8 mouse cellular contexts compared by ENCODE assay signal in the genomic region with DNA sequence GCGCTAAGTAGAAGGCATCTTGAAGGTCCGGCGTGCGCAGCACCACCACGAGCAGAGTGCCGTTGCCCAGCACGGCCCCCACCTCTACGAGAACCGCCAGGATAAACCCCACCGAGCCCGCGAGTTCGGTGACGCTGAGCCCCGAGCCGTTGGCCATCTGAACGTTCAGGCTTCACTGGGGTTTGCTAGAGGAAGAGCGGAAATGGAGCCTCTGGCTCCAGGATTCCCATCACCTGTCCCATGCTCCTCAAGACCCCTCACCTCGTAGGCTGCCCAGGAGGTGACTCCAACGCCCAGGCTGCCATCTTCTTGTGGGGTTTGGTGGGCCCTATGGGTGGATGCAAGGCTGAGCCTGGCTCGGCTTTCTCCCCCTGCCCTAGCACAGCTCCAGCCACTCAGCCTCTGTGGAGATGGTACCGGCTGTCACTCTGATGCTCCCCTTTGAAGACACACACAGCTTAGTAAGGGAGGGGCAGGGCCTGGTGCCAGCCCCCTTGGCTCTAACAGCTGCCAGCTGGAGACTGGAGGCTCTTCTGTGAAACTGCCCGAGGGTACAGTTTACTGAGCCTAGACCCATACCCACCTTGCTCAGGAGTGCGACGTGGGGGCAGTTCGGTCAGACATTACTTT. TPM values are rescaled to one million over a fixed set of nuclear protein-coding genes. Genes with fewer than 3 reads are reported as not detected.
DNase-seq lines count a peak whose midpoint lies in the region; ATAC-seq and TF ChIP-seq lines count a peak whose summit lies in the region.

Gene Gpr62 (minus strand): TSS at position 368 of the 630 bp plus-strand sequence.

- 0 out of 2 replicates have a peak, but pooled peaks cover 3% of the 10 kb centered on the region for H3K27me3 ChIP-seq in kidney, embryonic 16.5 days (ENCODE audit: insufficient read depth, low read length)
- peaks cover 5% of the 10 kb centered on the region; the same call in 1 of the 2 replicates for H3K27me3 ChIP-seq in embryonic facial prominence, embryonic 15.5 days
- H3K27me3 ChIP-seq in midbrain, postnatal 0 days (ENCODE audit: insufficient read depth, low read length) = no peaks in the 10 kb centered on the region

- H3K4me3 ChIP-seq in kidney, embryonic 16.5 days (ENCODE audit: low read length) = peak within 1 kb of the TSS; percentile 58
- peak within 1 kb of the TSS; percentile 75 for H3K4me3 ChIP-seq in brown adipose tissue, adult 24 weeks (ENCODE audit: insufficient read depth, low read depth, low read length)
- peak within 1 kb of the TSS; percentile 61 for H3K4me3 ChIP-seq in embryonic facial prominence, embryonic 15.5 days (replicated peaks)
- peak within 1 kb of the TSS; percentile 52 for H3K4me3 ChIP-seq in midbrain, postnatal 0 days (ENCODE audit: low read depth, low read length)

- no peaks in the 10 kb centered on the region for H3K9me3 ChIP-seq in kidney, embryonic 16.5 days (ENCODE audit: low read length)
- H3K9me3 ChIP-seq in embryonic facial prominence, embryonic 15.5 days (replicated peaks) = no peaks in the 10 kb centered on the region
- no peaks in the 10 kb centered on the region for H3K9me3 ChIP-seq in midbrain, postnatal 0 days (ENCODE audit: low read length)

- 28% methylated on average over 26 of the region's 26 CpGs for WGBS in kidney, embryonic 16.5 days
- WGBS in embryonic facial prominence, embryonic 15.5 days = 29% methylated on average over 26 of the region's 26 CpGs
- WGBS in midbrain, postnatal 0 days = 23% methylated on average over 26 of the region's 26 CpGs

- H3K27ac ChIP-seq in kidney, embryonic 16.5 days (ENCODE audit: low read length) = peak within 1 kb of the TSS; percentile 62
- no peak within 1 kb of the TSS for H3K27ac ChIP-seq in brown adipose tissue, adult 24 weeks (replicated peaks; ENCODE audit: low read depth, low read length)
- peak within 1 kb of the TSS; percentile 39; the same call in 1 of the 2 replicates for H3K27ac ChIP-seq in embryonic facial prominence, embryonic 15.5 days (replicated peaks)
- peak within 1 kb of the TSS; percentile 89 for H3K27ac ChIP-seq in midbrain, postnatal 0 days (ENCODE audit: low read depth, low read length)

- H3K4me1 ChIP-seq in kidney, embryonic 16.5 days (ENCODE audit: insufficient read depth, low read length) = peaks cover 18% of the 10 kb centered on the region
- no peaks in the 10 kb centered on the region; the same call in 1 of the 2 replicates for H3K4me1 ChIP-seq in brown adipose tissue, adult 24 weeks (ENCODE audit: control insufficient read depth, insufficient read depth, insufficient read length, low read length)
- H3K4me1 ChIP-seq in embryonic facial prominence, embryonic 15.5 days = peaks cover 27% of the 10 kb centered on the region
- H3K4me1 ChIP-seq in midbrain, postnatal 0 days (ENCODE audit: insufficient read depth, low read length) = no peaks in the 10 kb centered on the region; the same call in 1 of the 2 replicates

- peaks cover 21% of the 10 kb centered on the region; the same call in 1 of the 2 replicates for H3K36me3 ChIP-seq in kidney, embryonic 16.5 days (ENCODE audit: insufficient read depth, low read length)
- peaks cover 26% of the 10 kb centered on the region for H3K36me3 ChIP-seq in embryonic facial prominence, embryonic 15.5 days
- H3K36me3 ChIP-seq in midbrain, postnatal 0 days (ENCODE audit: insufficient read depth, low read length) = peaks cover 27% of the 10 kb centered on the region

- H3K4me2 ChIP-seq in kidney, embryonic 16.5 days (replicated peaks; ENCODE audit: low read depth, low read length) = peak within 1 kb of the TSS; percentile 97
- H3K4me2 ChIP-seq in embryonic facial prominence, embryonic 15.5 days (replicated peaks) = peak within 1 kb of the TSS; percentile 98
- peak within 1 kb of the TSS; percentile 94 for H3K4me2 ChIP-seq in midbrain, postnatal 0 days (ENCODE audit: low read depth, low read length, poor library complexity, severe bottlenecking)

- peak within 1 kb of the TSS; percentile 79 for H3K9ac ChIP-seq in kidney, embryonic 16.5 days (replicated peaks; ENCODE audit: low read length)
- H3K9ac ChIP-seq in embryonic facial prominence, embryonic 15.5 days = peak within 1 kb of the TSS; percentile 61
- peak within 1 kb of the TSS; percentile 89 for H3K9ac ChIP-seq in midbrain, postnatal 0 days (replicated peaks; ENCODE audit: low read length, poor library complexity, severe bottlenecking)

- no peak for DNase-seq in kidney, adult 9 months
- peak; percentile 91 for DNase-seq in layer of hippocampus, adult 9-11 months
- peak; percentile 88 for DNase-seq in midbrain, postnatal 0 days (ENCODE audit: low spot score)
- no peak for DNase-seq in thymus, adult 18-20 months
- DNase-seq in thymus, postnatal 10 days (ENCODE audit: low spot score in 2 of 2) = no peak

- TF ChIP-seq CTCF in midbrain, postnatal 0 days (IDR thresholded peaks at IDR 0.05) = no peak

- peak; percentile 4; the same call in 1 of the 2 replicates for ATAC-seq in kidney, embryonic 16.5 days (ENCODE audit: low FRiP score, low TSS enrichment)
- ATAC-seq in embryonic facial prominence, embryonic 15.5 days (ENCODE audit: insufficient number of reproducible peaks, low FRiP score, low TSS enrichment, low read depth) = peak; percentile 31; the same call in 1 of the 2 replicates
- peak; percentile 57 for ATAC-seq in midbrain, postnatal 0 days (ENCODE audit: low FRiP score)

RNA-seq across cellular contexts. Expression of gene Gpr62, which starts in this region (rescaled TPM):
- 0.31 and 0.41 TPM in 2 replicates for polyA plus RNA-seq in kidney, embryonic 16.5 days (2015; fragmentation: Nextera tagmentation; extraction: Ambion mirVana)
- polyA plus RNA-seq in brown adipose tissue, adult 24 weeks (2012; ENCODE audit: insufficient read depth, insufficient read length, missing spikeins) = not detected in 2 replicates
- 0.57 and 0.64 TPM in 2 replicates for polyA plus RNA-seq in embryonic facial prominence, embryonic 15.5 days (2015; fragmentation: Nextera tagmentation; extraction: Ambion mirVana)
- total RNA-seq in midbrain, postnatal 0 days (2014; rRNA removed) = 1.8 and 2.2 TPM in 2 replicates
- 2.9 and 3.1 TPM in 2 replicates for polyA plus RNA-seq in midbrain, postnatal 0 days (2015; fragmentation: Nextera tagmentation; extraction: Ambion mirVana)

Comparison
In these comparisons a context has a peak if more than half of its experiments do, and no peak if none do; other contexts are left out.
1. Peak in ATAC-seq, H3K4me3 ChIP-seq, H3K27ac ChIP-seq, H3K9ac ChIP-seq and H3K4me2 ChIP-seq in kidney, embryonic 16.5 days; RNA of the gene not detected or under 1 TPM.
2. Peak in ATAC-seq, H3K4me3 ChIP-seq, H3K27ac ChIP-seq, H3K9ac ChIP-seq and H3K4me2 ChIP-seq in embryonic facial prominence, embryonic 15.5 days; RNA of the gene not detected or under 1 TPM.
3. ATAC-seq: peak in every context shown above with its lines; median percentile 57 in midbrain, postnatal 0 days; 31 in embryonic facial prominence, embryonic 15.5 days; 4 in kidney, embryonic 16.5 days.
4. DNase-seq: peak in layer of hippocampus, adult 9-11 months (single experiment) and midbrain, postnatal 0 days (single experiment); none in kidney, adult 9 months (single experiment), thymus, adult 18-20 months (0 of 2) and thymus, postnatal 10 days (0 of 2).
5. Peak in every context shown above with its lines, with median percentiles within 50 percentile points of each other: H3K4me2 ChIP-seq, H3K4me3 ChIP-seq and H3K9ac ChIP-seq.